Mouse (Mus musculus) layer of hippocampus, adult 11-12 months (tissue): Measurements from ENCODE around the gene Gpr107.
A peak's percentile ranks its signal among the peaks of the same experiment; 100 is the strongest.

ENCODE experiments used
- DNase-seq: peaks from one replicate; pipeline ENCODE4 v3.0.0; 2022; ENCODE audit warnings: low spot score

The Gpr107 gene

DNA sequence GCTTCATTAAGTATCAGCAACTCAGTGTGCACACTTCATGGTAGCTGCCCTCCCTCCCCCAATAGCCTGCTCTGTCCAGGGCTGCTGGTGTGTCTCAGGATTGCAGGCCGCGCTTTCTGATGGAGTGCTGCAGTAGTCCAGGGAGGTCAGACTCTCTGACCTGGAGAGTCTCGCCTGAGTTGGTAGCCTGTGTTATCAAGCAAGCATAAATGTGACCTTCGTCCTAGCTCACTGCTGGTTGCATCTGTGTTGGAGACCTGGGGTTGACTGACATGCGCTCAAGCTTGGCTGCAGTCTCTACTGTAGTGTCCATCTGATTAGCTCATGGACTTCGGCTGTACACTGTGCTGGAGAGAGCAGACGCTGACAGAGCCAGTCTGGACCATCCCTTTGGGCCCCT lies 49.7 kb downstream of the Gpr107 start:
- DNase-seq = no peak

- no peak for DNase-seq
These were observed 50.2 kb downstream of the Gpr107 start for GRCm38 (mm10) chr2:31202357-31202756.

DNA sequence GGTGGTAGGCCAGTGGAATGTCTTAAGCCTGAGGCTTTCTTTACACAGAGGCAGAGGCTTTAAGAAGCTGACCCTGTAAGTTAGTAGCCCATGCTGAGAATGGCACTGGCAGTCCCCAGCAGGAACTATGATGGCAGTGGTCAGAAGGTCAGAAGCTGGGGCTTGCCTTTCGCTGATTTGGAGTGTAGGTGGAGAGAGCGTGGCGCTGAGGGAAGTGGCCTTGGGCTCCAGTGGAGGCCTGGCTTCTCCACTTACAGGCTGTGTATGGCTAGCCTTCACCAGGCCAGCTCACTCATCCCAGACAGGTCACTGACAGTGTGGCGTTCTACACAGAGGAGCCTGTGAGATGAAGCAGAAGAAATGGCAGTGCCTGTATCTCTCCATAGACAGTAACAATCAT lies 50.8 kb downstream of the Gpr107 start:
- no peak for DNase-seq

DNA sequence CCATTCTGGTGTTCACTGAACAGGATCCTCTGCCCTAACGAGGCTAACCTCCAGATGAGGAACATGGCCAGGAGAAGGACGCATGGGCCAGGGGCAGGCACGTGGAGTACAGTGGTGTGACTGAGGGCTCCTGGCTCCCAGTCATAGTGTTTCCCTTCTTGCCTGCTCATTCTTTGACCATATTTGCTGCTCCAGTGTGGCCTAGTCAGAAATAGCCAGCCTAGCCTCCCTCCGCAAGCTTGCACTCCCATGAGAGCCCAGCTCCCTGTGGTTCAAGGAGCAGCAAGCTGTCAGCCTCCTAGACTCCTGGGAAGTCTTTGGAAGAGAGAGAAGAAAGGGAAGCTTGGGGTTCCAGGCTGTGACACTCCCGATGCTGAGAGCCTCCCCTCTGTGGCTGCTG lies 52.6 kb downstream of the Gpr107 start:
- no peak for DNase-seq

DNA sequence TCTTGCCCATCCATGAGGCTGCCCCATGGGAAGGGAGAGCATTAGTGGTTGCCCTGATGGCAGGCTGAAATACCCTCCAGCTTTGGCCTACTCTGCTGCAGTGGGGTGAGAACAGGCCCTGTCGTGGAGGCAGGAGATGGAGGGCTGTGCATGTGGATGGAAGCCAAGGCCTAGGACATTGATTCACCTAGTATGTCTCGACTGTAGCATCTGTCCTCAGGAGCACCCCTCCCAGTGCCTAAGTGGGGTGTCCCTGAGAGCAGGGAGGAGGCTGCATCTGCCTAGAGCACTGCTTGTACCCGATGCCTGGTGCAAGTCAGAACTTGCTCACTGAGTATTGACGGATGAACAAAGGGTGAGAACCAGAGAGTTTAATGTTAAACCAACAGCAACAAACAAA lies 54.1 kb downstream of the Gpr107 start:
- no peak for DNase-seq

GRCm38 (mm10) chr2:31206882-31207281 lies 54.8 kb downstream of the Gpr107 start:
- DNase-seq = no peak

DNA sequence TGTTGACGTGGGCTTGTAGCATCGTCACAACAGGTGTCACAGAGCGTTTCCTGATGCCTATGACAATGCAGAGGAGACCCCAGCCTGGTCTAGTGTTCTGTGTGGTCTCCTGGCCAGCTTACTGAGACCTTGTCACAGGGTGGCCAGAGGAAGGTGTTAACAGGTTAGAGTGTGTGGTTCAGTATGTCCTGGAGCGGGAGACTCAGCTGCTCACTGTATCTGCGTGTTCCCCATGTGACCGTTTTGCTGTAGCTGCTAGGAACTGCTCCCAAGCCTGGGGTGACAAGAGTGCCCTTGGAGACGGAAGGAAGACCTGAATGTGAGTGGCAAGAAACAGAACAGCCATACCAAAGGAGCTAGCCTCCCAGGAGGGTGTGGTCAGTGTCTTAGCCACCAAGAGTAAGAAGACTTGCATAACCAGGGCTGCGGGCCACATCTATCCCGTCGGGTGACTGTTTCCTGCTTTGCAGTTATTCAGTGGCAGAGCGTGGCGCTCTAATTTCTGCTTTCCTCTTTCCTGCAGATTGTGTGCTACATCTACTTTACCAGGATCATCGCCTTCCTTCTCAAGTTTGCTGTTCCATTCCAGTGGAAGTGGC lies 56.5 kb downstream of the Gpr107 start:
- no peak for DNase-seq

GRCm38 (mm10) chr2:31209525-31209924 lies 57.4 kb downstream of the Gpr107 start:
- no peak for DNase-seq

DNA sequence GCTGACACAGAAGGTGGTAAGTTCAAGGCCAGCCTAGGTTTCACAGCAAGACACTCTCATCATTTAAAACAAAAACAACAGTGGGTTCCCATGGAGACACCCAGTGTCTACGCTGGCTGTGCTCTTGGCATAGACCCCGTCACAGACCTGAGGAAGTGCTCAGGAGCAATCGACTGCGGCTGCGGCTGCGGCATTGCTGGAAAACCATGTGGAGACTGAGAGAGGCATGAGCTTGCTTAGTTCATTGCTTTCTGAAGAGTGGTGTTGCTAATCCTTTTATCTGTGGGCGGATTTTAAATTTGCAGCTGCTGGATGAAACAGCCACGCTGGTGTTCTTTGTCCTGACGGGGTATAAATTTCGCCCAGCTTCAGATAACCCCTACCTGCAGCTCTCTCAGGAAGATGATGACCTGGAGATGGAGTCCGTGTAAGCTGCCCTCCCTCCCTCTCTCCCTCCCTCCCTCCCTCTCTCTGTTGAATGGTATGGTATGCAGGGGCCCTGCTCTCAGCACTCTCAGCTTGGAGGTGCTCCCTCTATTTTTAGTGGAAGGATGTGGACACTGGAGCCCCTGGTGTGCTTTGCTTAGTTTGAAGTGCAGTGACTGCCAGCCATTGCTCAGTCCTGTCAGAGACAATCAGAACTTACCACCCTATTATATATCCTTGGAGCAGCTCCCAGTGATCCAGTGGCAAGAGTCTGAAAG lies 58.2 kb downstream of the Gpr107 start:
- no peak for DNase-seq

GRCm38 (mm10) chr2:31211204-31211603 lies 59.1 kb downstream of the Gpr107 start:
- no peak for DNase-seq

GRCm38 (mm10) chr2:31214211-31214796 lies 62.2 kb downstream of the Gpr107 start:
- no peak for DNase-seq

DNA sequence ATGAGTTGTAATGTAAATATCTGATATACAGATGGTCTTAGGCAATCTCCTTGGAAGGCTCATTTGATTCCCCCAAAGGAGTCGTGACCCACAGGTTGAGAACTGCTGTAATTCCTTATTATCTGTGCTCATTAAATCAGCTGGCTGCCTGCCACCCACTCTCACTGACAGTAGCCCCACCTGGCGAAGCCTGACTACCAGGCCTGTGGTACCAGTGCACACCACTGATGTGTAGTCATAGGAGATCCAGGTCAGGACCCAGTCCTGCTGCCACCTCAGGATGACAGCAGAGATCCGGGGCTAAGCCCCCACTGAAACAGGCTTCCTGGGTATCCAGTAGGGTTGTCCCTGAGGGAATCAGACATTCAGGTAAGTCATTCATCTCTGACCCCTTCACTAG lies 66.5 kb downstream of the Gpr107 start:
- DNase-seq = no peak

DNA sequence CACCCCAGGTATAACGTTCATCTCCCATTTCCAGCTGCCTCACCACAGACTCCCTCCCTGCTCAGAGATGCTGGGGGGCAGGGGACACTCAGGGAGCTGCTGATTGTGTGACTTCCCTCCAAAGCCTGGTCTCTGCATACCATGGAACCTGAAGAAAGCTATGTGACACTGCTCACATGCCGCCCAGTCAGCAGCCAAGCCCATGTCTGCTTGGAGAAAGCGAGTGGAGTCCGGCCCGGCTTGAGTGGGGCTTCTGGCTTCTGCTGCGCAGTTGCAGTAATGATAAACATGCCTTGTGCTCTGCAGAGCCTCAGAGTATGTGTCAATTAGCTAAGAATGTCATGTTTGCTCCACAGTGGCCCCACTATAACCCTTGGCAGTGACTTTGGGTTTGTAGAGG lies 67.4 kb downstream of the Gpr107 start:
- DNase-seq = no peak

DNA sequence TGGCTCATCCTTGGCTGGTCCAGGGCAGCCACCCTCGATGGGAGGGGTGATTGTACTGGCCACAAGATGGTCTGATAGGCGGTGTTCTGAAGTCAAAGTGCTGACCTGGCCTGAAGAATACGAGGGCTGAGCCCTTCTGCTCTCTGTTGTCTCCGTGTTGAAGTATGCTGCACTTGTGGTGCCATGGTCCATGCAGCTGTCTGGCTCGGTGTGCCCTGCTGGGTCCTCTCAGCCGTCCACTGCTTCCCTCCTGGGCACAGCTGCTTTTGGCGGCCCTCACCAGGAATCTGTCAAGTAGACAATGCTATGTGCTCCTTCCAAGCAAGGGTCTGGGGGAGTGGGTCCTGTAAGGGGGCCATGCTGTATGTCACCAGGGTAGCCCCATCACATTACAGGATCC lies 68.7 kb downstream of the Gpr107 start:
- DNase-seq = no peak

DNA sequence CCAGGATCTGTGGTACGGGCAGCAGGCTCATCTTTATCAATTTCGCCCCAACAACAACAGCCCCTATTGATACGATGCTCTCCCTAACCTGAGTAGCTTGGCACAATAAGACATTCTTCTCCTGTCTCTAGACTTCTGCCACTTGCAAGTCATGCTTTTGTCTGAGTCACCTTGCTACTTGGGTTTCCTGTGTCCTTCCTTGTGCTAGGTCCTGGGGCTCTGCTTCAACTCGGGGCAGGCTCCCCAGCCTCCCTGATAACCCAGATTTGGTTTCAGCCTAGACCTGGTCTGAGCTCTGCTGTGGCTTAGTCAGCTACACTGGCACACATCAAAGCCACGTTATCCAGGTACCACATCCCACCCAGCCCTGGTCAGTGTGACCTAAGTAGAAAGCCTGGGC lies 69.5 kb downstream of the Gpr107 start:
- no peak for DNase-seq

DNA sequence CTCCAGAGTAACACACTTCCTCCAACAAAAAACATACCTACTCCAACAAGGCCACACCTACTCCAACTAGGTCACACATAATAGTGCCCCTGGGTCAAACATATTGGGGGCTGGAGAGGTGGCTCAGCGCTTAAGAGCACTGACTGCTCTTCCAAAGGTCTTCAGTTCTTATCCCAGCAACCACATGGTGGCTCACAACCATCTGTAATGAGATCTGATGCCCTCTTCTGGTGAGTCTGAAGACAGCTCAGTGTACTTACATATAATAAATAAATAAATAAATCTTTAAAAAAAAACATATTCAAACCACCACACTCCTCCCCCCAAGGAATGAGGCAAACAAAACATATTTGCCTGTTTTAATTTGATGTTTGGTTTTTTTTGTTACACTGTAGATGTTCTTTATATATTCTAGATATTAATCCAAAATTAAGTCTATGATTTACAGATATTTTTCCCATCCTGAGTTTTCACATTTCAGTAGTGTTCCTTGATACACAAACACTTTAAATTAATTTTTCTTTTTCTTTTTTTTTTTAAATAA lies 76.7 kb downstream of the Gpr107 start:
- no peak for DNase-seq

- DNase-seq = no peak
These were observed 87.1 kb downstream of the Gpr107 start for GRCm38 (mm10) chr2:31239203-31239696.

DNA sequence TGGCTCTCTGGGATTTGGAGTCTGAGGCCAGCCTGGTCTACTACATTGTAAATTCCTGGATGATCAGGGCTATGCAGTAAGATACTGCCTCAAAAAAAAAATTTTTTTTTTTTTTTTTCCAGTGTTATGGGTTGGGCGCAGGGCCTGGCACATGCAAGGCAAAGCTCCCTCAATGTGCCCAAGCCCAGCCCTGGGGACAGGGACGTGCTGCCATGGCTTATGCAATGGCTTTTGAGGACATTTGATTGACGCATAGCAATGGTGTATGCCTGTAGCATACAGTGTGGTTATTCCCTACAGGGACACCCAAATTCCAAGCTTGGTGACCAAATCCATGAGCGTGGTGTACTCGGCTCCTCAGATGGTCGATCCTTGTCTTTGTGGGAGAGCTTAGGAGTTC lies 87.7 kb downstream of the Gpr107 start:
- no peak for DNase-seq

GRCm38 (mm10) chr2:31241639-31242038 lies 89.5 kb downstream of the Gpr107 start:
- DNase-seq = no peak

GRCm38 (mm10) chr2:31244216-31244615 lies 92.1 kb downstream of the Gpr107 start:
- no peak for DNase-seq

- no peak for DNase-seq
These were observed 92.9 kb downstream of the Gpr107 start for GRCm38 (mm10) chr2:31245051-31245450.

GRCm38 (mm10) chr2:31245491-31246141 lies 93.5 kb downstream of the Gpr107 start, which contains the start of gene Ncs1:
TSS of gene Ncs1 (plus strand) at chr2:31245823.
- DNase-seq = peak; percentile 82
